Mouse (Mus musculus): ENCODE measurements around the gene Prpf8. TPM values are rescaled to one million over a fixed set of nuclear protein-coding genes. Genes with fewer than 3 reads are reported as not detected.
A peak's percentile ranks its signal among the peaks of the same experiment; 100 is the strongest.
"Not testable (repeated sequence)": the region's sequence is repeated elsewhere in the genome, so short reads cannot be mapped to it uniquely, and the experiment has no call there.

The Prpf8 gene
- total RNA-seq (2021): 100 to 1,000 TPM; 126 to 130 TPM

DNA sequence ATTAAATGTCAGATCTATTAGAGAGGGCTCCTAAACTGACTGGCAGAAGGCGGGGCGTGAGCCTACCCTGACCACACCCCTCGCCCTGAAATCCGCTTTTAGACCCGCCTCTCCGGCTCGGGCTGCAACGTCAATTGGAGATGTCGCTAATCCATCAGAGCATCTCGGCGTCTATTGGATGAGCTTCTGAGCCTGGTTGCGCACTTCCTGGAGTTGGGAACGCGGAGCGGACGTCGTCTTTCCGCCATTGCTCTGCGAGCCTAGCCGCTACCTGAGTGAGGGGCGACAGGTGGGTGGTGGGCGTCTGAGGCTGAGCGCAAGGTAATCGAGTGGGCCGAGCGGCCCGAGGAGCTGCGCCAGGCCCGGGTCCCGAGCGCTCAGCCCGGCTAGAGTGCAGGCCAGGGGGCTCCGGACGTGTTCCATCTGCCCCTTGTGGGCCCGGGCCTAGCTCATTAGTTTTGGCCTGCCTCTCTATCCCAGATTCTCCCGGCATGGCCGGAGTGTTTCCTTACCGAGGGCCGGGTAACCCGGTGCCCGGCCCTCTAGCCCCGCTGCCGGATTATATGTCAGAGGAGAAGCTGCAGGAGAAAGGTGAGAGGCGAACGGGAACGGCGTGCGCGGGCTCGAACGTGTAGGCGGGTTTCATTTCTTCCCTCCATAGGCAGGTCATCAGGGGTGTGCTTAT is at the start of gene Prpf8:
TSS of gene Prpf8 (plus strand) at position 216 of the 685 bp plus-strand sequence.
- DNase-seq: peak; percentile 99

DNA sequence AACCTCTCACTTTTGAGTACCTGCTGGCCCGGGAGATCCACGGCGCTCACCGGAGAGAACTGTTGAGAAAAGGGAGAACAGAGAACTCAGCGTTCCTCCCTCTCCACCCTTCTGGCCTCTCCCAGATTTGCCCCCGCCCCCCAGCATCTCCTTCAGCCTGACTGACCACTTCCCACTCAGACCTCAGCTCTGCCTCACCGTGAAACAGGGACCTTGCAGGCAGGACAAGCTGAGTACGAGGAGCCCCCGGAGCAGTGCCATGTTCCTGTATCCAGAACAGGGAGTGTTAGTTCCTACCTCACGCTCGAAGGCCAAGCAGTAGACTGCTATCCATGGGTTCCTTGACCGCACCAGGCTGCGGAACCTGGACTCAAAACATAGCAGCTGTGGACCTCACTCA is 48.4 kb upstream of the Prpf8 start:
- no peak for DNase-seq

DNA sequence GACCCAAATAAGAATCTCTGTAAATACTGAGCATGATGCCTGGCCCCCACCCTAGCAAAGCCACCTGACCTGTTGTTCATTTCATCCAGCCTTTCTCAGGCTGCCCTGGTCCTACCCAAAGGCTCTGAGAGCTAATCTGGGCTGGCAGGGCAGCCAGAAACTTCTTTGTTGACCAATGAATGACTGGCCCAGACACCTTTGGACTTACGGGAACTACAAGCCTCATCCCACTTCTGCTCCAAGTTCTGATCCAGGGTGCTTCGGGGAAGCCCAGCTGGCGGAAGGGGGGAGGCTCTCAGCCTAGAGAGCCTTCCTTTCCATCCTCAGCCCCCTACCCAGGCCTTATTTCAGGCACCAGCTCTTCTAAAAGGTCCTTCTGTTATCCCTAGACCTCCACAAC is 47.8 kb upstream of the Prpf8 start:
- DNase-seq: no peak

DNA sequence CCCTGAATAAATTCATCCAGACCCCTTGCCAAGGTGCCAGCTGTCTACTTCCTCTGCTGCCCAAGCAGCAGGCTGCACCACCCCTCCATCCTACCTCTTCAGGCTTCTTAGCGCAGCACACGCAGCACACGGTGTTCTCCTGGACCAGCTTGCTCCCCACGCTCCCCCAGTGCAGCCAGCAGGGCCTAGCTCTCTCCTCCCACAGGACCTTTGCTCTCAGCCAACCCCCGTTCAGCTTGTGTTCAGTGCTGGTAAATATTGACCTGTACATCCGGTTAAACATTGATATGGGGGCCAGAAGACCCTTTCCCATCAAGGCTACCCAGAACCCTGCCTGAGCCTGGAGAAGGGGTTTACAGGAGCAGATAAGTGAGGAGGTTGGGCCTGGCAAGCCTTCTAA is 47.3 kb upstream of the Prpf8 start, which contains the start of gene Serpinf2:
TSS of gene Serpinf2 (minus strand) at position 229 of the 400 bp plus-strand sequence.
- DNase-seq: no peak

DNA sequence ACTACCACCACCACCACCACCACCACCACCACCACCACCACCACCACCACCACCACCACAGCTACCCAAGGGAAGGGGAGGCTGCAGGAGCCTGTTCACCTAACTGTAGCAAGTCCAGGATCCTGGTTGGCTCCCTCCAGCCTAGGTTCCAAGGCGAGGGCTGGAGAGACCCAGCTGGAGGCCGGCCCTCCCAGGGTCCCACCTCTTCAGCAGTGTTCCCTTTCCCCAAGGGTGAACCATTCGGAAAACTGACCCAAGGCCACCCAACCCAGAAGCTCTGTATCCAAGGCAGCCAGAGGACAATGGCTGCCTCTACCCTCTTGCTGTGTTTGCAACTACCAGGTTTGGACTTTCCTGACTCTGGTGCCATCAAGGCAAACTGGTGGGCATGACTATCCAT is 46.7 kb upstream of the Prpf8 start:
- DNase-seq: no peak

DNA sequence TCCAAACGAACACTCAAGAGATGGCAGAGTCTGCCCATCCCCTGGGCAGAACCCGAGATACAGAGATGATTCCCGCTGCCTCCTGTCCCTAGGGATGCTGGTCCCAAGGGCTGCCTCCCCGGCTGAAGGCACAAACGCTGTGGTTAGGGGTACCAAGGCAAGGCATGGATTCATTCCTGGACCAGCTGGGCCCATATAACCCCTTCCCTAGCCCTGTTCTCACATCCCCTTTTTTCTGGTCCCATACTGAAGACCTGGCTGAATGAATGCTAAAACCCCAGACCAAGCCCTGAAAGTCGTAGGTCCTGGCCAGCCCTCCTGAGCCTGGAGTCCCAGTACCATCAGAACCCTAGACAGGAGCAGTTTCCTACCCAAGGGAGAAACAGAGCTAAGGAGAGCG is 45.6 kb upstream of the Prpf8 start:
- DNase-seq: no peak

DNA sequence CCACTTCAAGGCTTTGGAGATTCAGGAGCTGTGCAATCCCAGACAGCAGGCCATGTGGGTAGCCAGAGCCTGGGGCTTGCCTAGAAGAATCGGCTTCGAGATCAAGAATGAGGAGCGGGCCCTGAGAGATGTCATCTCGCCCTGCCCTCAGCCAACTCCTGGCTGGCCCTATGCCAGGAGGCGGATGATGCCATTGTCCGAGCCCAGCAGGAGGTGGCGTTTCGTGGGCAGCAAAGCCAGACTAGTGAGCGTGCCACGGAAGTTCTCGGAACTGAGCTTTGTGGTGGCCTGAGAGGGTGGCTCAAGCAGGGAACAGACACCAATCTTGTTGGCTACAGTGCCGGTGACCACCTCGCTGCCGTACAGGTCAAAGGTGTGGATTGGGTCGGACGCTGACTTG is 45.0 kb upstream of the Prpf8 start:
- DNase-seq: no peak

DNA sequence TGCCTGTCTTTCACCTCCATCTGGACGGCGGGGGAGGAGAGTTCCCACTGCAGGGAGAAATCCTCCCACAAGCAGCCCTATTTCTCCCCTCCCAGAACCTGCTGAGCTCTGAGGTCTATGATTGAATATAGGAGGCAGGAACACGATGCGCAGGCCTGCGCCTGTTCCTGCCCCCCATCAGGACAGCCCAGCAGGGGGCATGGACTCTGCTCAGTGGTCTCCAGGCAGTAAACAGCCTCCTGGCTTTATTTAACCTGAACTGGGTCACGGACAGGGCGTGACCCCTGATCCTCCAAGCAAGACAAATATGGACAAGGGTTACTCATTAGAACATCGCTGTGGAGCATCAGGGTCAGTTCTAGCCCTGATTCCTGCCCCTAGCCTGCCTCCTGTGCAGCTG is 42.9 kb upstream of the Prpf8 start:
- no peak for DNase-seq

DNA sequence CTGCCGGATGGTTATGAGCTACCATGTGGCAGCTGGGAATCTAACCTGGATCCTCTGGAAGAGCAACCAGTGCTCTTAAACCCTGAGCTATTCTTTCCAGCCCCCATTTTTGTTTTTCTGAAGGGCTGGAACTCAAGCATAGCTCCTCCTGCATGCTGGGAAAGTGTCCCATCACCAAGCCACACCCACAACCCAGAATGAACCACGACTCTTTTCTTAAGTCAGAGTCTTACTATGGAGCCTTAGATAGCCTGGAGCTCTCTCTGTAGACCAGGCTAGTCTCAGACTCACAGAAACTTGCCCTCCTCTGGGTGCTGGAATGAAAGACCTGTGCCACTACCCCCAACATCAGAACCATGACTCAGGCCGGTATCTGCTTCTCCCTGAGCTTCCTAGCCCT is 38.0 kb upstream of the Prpf8 start:
- no peak for DNase-seq

DNA sequence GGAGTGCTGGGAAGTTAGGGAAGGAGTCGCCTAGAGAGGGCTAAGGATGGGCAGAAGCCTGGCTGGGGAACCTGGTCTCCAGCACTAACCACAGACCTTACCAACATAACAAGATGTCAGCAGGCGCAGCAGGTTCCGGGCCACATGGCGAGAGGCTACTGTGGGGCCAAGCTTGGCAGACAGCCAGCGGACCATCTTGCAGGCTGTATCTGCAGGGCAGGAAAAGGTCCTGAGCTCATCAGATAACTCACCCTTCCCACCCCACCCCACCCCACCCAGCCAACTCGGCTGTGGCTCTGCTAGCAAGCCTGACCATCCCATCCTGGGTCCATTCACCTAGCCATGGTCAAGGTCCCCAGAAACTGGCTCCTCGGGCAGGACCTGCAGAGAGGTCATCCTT is 36.9 kb upstream of the Prpf8 start:
- no peak for DNase-seq

DNA sequence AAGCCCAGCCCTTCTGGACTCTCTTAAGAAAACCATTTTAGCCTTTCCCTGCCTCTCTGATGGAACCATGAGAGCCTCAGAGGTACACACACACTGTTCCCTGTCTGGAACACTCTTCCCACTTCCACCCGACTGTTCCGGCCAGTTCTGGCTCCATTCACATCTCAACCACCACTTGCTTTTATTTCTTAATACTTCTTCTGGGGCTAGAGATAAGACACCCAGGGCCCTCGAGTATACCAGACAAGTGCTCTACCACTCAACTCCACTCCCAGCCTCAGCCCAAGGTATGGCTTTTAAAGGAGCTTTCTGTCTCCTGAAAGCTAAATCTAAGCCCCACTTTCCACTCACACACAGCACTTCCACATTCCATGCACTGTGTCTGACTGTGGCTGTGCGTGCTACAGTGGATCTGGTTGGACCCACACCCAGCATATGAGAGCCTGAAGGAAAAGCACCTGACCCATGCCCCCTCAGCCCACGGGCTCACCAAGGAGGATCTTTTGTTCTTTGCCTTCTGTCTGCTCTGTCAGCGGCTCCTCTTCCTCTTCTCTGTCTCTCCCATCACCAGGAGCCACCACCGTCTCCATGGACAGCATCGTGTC is 36.2 kb upstream of the Prpf8 start:
- no peak for DNase-seq

DNA sequence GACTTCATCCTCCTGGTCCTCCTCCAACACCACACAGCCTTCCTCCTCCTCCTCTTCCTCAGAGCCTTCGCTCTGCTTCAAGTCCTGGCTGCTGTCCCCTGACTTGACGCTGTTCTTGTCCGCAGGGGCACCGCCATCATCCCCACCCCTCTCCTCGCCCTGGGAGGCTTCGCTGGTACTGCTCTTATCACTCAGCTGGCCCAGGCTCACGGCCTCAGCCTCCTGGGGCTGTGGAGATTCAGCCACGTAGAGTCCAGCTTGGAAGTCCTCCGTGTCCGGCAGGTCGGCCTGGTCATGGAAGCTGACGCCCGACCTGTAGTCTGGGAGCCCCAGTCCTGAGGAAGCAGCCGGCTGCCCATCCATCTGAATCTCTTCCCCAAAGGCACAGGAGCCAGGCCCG is 35.7 kb upstream of the Prpf8 start:
- no peak for DNase-seq

DNA sequence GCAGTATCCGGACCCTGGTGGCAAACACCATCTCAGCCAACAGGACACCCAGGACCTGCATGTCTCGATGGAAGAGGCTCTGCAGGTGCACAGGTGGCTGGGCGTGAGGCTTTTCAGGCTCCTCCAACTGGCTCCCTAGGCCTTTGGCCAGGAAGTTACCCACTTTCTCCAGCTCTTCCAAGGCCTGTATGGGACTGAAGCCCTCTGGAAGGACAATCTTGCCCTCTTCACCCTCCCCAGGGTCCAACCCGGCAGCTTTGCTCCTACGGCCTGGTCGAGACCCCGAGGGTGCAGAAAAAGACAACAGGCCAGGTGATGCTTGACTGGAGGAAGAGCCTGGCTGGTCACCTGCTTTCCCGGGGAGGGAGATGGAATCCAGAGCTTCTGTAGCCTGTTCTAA is 34.5 kb upstream of the Prpf8 start:
- no peak for DNase-seq

DNA sequence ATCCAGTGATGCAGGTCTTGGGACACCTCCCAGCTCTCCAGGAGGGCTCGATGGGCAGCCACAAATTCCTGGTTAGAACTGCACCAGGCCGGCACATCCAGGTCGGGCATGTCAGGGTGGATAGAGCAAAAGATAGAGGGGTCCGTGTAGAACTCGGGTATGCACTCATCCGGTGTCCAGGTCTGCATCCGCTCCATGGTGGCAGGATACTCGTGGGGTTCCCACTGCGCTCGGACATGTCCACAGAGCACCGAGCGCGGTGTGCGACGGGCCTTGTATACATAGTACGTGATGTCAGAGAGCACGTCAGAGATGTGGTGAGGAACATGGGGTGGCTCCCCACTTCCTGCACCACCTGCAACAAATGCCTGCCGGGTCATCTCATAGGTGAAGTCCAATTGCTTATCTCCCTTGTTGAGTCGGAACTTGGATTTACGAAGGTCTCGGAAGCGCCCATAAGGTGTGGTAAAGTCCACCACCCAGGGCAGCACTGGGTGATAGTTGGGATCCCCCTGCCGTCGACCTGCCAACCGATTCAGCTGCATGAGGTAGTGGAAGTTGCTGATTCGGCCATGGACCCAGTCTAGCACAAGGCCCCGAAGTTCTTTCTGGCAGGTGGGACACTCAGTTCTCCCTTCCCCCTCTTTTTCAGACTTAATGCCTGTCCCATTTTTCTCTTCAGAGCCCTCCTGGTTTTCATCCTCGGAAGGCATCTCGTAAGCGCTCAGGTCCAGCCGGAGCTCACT is 33.6 kb upstream of the Prpf8 start:
- no peak for DNase-seq

DNA sequence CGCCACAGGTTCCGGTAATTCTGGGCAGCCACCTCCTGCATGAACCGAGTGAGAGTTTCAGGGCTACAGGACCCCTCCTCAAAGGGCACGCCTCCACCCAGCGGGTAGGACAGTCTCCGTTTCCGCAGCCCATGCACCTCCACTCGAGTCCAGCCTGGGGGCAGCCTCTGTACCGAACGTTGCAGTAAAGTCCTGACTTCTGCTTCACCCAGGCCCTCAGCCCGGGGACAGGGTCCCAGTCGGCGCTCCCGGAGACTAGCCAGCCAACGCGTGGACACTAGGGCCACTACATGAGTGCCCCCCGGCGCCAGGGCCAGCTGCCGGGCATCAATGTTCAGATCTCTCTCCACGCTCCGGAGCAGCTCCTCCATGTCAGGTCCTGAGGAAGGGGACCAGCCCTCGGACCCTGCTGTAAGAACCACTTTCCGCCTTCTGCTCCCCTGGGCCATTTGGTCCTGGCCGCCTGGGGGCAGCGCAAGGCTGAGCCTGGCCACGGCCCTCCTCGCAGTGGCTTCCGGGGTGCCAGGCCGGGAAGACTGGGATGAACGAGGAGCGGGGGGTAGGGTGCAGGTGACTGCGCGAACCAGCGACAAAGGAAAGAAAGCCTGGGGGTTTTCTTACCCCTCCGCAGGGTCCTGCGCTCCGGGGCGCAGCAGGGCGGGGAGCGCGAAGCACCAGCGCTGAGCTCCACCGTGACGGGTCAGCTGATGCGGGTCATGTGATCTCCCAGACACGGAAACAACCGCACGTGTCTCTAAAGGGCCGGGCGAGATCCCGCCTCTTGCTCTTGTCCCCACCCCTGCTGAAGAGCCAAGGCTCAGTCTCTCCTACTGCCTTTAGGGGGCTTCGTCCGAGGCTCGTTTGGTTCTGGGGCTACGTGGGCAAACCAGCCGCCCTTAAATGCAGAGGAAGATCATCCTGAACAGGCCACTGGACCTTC is 32.4 kb upstream of the Prpf8 start, which contains the start of gene Wdr81:
TSS of gene Wdr81 (minus strand) at position 727 of the 940 bp plus-strand sequence.
- DNase-seq: peak; percentile 86 to 87

DNA sequence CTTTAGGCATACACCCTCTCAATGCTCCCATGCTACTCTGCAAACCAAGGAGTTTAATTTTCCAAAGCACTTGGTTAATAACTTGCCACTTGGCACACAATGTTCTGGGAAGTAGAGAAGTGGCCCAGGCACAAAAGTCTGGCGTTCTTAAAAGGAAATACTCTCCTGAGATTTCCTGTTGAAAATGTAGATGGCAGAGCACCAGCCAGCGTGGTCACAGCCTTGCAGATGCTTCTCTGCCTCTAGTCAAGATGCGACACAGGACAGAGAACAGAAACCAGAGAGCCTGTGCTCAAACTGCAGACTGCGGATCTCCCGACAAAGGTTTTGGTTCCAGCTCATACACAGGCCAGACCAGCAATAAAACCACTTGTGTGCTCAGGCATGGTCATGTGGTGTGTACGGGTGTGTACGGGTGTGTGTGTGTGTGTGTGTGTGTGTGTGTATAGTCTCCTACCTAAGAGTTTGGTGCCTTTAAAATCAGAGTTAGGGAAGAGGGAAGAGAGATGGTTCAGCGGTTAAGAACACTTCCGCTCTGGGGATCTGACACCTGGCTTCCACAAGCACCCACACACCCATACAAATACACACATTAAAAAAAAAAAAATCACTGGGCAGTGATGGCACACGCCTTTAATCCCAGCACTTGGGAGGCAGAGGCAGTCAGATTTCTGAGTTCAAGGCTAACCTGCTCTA is 31.4 kb upstream of the Prpf8 start:
- DNase-seq: no peak

DNA sequence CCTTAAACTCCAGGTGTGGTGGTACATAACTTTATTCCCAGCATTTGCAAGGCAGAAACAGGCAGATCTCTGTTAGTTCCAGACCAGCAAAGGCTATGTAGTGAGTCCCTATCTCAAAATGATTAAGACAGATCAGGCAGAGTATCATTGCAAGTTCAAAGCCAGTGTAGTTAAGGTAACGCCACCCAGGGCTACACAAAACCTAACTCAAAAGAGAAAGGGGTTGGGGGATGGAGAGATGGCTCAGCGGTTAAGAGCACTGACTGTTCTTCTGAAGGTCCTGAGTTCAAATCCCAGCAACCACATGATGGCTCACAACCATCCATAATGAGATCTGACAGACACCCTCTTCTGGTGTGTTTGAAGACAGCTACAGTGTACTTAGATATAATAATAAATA is 30.6 kb upstream of the Prpf8 start:
- DNase-seq: not testable (repeated sequence)

DNA sequence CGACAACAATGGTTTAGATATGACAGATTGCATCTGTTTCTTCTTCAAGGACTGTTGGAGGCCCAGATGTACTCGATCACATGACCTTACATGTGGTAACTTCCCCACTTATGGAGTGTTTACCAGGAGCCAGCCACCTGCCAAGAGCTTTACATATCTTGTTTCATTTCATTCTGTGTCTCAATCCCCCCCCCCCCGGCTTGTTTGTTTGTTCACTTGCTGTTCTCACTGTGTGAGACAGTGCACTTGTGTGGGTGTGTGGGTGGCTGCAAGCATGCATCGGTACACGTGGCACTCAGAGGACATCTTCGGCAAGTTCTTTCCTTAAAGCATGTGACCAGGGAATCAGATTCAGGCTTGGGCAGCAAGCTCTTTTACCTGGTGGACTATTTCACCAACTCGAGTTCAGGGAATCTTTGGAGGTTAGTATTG is 30.2 kb upstream of the Prpf8 start:
- DNase-seq: no peak

DNA sequence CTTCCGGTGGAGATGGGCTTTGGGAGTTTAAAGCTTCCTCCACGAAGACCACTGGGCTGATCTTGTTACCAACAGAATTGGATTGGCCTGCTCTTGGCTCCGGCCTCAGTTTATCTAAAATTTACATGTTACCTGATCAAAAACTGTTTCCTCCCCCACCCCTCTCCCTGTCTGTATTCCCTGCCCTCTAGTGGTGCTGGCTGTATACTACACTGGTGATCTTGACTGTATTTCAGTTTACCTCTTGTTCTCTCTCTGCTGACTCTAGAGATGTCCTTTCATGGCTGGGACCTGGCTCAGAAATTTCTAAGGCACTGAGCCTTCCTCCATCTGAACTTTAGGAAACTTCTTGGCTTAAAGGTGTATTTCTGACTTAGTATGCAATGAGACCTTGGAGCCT is 28.4 kb upstream of the Prpf8 start:
- no peak for DNase-seq

DNA sequence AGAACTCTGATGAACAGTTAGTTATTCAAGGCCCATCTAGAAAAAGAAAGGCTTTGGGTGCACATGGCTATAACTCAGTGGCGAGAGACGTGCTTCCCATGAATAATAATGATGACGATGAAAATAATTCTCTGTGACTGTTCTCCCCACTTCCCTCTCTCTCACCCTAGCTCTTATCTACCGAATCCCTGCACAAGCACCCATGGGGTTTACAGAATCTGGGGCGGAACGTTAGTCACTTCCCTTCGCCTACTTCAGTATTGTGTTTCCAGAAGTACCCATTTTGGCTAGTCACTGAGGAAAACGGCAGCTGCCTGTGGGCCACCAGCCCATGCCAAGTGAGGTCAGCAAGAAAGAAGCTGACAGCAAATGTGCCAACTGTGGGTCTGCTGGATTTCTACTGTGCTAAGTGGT is 28.0 kb upstream of the Prpf8 start:
- no peak for DNase-seq

DNA sequence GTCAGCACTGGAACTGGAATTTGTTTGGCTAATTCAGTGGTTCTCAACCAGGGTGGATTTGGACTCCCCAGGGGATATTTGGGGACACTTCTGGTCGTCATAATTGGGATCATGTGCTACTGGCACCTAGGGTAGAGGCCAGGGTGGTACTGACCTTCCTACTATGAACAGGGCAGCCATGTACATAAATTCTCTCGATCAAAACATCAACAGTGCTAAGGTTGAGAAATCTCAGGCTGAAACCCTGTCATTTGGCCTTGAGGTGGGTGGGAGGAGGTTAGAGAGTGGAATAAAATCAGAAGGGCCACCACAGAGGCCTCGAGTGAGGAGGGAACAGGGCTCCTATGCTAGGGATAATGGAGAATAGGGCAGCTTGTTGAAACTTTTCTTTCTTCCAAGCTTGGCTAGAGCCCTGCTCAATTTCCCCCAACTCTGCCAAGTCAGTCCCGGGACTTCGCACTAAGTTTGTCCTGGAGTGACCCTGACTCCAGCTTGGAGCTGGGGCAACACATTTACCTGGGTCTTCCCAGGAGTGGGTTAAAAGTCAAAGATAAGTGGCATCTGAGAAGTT is 27.4 kb upstream of the Prpf8 start:
- DNase-seq: no peak

DNA sequence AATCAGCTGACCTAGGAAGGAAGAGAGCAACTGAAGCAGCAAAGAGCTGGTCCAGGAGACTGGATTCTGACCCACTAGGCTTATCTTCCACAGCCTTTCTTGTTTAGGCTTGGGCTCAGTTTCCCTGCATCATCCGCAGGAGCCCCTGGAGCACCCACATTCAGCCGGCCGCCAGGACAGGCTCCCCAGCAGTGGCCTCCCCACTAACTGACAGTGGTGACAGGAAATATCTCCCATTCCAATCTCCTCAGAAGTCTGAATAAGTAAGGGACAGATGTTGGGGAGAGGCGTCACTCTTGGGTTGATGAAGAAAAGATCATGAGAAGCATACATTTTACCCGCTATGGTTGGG is 26.9 kb upstream of the Prpf8 start:
- DNase-seq: no peak

Measured in layer of hippocampus, postnatal 36 days (tissue).